7 mouse cellular contexts compared by ENCODE assay signal in the genomic region with DNA sequence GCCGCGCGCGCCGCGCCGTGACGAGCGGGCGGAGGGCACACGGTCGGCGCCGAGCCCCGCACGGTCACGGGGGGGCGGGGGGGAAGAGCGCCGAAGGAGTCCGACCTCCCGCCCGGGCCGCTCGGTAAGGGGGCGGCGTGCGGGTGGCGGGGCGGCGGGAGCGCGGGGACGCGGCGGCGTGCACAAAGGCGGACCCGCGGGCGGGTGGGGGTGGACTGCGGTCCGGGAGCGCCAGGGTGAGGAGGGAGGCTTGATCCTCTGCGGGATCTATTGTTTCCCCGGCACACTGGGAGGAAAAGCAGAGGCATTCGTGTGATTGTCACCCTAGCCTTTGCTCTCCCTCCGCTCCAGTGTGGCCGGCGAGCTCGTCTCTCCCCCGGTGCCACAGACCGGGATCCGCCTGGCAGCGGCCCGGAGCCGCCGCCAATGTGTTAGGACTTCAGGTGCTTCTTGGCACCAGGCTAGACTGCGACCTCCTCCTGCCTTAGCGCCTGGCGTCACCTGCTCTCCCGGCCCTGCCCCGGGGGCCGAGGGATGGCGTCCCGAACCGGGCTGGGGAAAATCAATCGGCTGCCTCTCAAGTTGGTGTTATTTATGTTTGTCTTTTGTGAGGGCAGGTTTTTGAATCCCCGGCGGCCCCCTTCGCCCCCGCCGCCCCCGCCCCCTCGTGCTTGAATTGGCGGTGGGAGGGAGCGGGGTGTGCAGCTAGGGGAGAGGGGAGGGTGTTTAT. TPM values are rescaled to one million over a fixed set of nuclear protein-coding genes. Genes with fewer than 3 reads are reported as not detected.
DNase-seq lines count a peak whose midpoint lies in the region; ATAC-seq lines count a peak whose summit lies in the region.

No protein-coding gene starts in this region.

- no peaks in the 10 kb centered on the region for H3K79me2 ChIP-seq in macrophage (ENCODE audit: inconsistent target)

- no peaks in the 10 kb centered on the region for H3K36me3 ChIP-seq in hindbrain, embryonic 15.5 days
- no peaks in the 10 kb centered on the region for H3K36me3 ChIP-seq in macrophage (ENCODE audit: inconsistent target)

- H3K4me1 ChIP-seq in hindbrain, embryonic 15.5 days (replicated peaks), result peaks cover 38% of the 10 kb centered on the region

- H3K27ac ChIP-seq in hindbrain, embryonic 15.5 days (replicated peaks), result peak overlapping the region; percentile 93
- no peak overlapping the region for H3K27ac ChIP-seq in macrophage

- WGBS in hindbrain, embryonic 15.5 days, result under 1% methylated on average over 58 of the region's 77 CpGs
- WGBS in macrophage (ENCODE audit: missing documents), result 1% methylated on average over 44 of the region's 77 CpGs

- DNase-seq in adrenal gland, postnatal 25 days, result peak; percentile 68
- DNase-seq in cerebellum, postnatal 14 days, result peak; percentile 73 to 82
- peak; percentile 4 for DNase-seq in gastrocnemius, adult 18-20 months (ENCODE audit: low spot score)
- DNase-seq in left cerebral cortex, postnatal 14 days (ENCODE audit: low spot score in 2 of 2), result peak; percentile 18 to 31
- peak; percentile 50 for DNase-seq in right cerebral cortex, postnatal 14 days

- H3K4me3 ChIP-seq in hindbrain, embryonic 15.5 days, result peak overlapping the region; percentile 68
- peak overlapping the region; percentile 17 for H3K4me3 ChIP-seq in macrophage (ENCODE audit: inconsistent target)

- H3K4me2 ChIP-seq in hindbrain, embryonic 15.5 days, result peak overlapping the region; percentile 85

- H3K9ac ChIP-seq in hindbrain, embryonic 15.5 days, result peak overlapping the region; percentile 95

- intact Hi-C loops in left cerebral cortex, postnatal 14 days (cut with DNase I), result loop anchor here (5.0 kb wide), 2 partner anchors 156 to 209 kb away; partner anchors contain the start of genes Peg10 and Sgce

- H3K9me3 ChIP-seq in hindbrain, embryonic 15.5 days, result no peaks in the 10 kb centered on the region

- H3K27me3 ChIP-seq in hindbrain, embryonic 15.5 days, result no peaks in the 10 kb centered on the region

- peak; percentile 88 for ATAC-seq in hindbrain, embryonic 15.5 days (ENCODE audit: low FRiP score, low read depth)

RNA-seq across cellular contexts. Expression of gene Ppp1r9a, which starts 0.8 kb away (rescaled TPM):
- total RNA-seq in adrenal gland, postnatal 25 days (2021), result 51.8 and 61.2 TPM in 2 replicates
- 1 to 10 TPM; 1.2 to 1.4 TPM for total RNA-seq in gastrocnemius, adult 18-20 months (2021)
- 36.1 and 44.2 TPM in 2 replicates for polyA plus RNA-seq in hindbrain, embryonic 15.5 days (2015; fragmentation: Nextera tagmentation; extraction: Ambion mirVana)
- 100 to 1,000 TPM; 154 to 161 TPM for total RNA-seq in left cerebral cortex, postnatal 14 days (2021)
- total RNA-seq in macrophage (2018; cell fraction: chromatin; rRNA removed), result 10 to 100 TPM in 18 of 26 experiments, 1 to 10 TPM in 8; 7.2 to 54.7 (median 18.5) TPM
- total RNA-seq in macrophage (2018; cell fraction: cytosol; rRNA removed), result 1 to 10 TPM in 14 of 26 experiments, under 1 TPM in 12; 0.48 to 6.5 (median 2.8) TPM
- total RNA-seq in macrophage (2018; cell fraction: nucleus; rRNA removed), result 10 to 100 TPM in 13 of 26 experiments, 1 to 10 TPM in 13; 2.7 to 46.8 (median 14.0) TPM
- 2.7 to 3.5 TPM (median 3.4 TPM) in 3 replicates for polyA plus RNA-seq in macrophage (2018)

Comparison
In these comparisons a context has a peak if more than half of its experiments do, and no peak if none do; other contexts are left out.
1. DNase-seq: peak in every context shown above with its lines; median percentile 78 in cerebellum, postnatal 14 days; 68 in adrenal gland, postnatal 25 days; 50 in right cerebral cortex, postnatal 14 days; 24 in left cerebral cortex, postnatal 14 days; 4 in gastrocnemius, adult 18-20 months.
2. RNA of gene Ppp1r9a, which starts 0.8 kb away (total RNA-seq): 154 to 161 TPM in left cerebral cortex, postnatal 14 days and 51.8 to 61.2 TPM in adrenal gland, postnatal 25 days; 1.2 to 1.4 TPM in gastrocnemius, adult 18-20 months; every median in the first group is over 10 times any median in the second.